Mouse (Mus musculus) MEL (cell line): ENCODE results near the gene Fbxl20.

ENCODE experiments used
- CTCF ChIP-seq, 3 experiments: IDR thresholded peaks in 2 of 3; conservative IDR thresholded peaks in 1 of 3; 2 replicates each; pipeline ENCODE4 v1.5.1; 2011 to 2012; ENCODE audit warnings: low read length in 3 of 3, low read depth in 2 of 3, mild to moderate bottlenecking in 2 of 3, improper control_type of control experiment in 1 of 3, inconsistent platforms in 1 of 3, mixed read lengths in 1 of 3, moderate library complexity in 1 of 3; ENCODE audit not compliant: control insufficient read depth in 1 of 3, insufficient read depth in 1 of 3, poor library complexity in 1 of 3, severe bottlenecking in 1 of 3
- POLR2A ChIP-seq, 2 experiments: IDR thresholded peaks; 2 replicates each; pipeline ENCODE4 v1.6.1; 2011 to 2012; ENCODE audit warnings: low read length in 2 of 2, mild to moderate bottlenecking in 2 of 2, control low read depth in 1 of 2, improper control_type of control experiment in 1 of 2, low read depth in 1 of 2, moderate library complexity in 1 of 2; ENCODE audit not compliant: control insufficient read depth in 1 of 2, insufficient read depth in 1 of 2, poor library complexity in 1 of 2

- TF ChIP-seq CTCF (IDR thresholded peaks at IDR 0.05 in 2 of 3, conservative IDR thresholded peaks at IDR 0.05 in 1 of 3; ENCODE audit: control insufficient read depth in 1 of 3, insufficient read depth in 1 of 3, low read depth in 2 of 3, low read length in 3 of 3, poor library complexity in 1 of 3, severe bottlenecking in 1 of 3) = no peak
- TF ChIP-seq POLR2A (IDR thresholded peaks at IDR 0.05; ENCODE audit: control insufficient read depth in 1 of 2, insufficient read depth in 1 of 2, low read depth in 1 of 2, low read length in 2 of 2, poor library complexity in 1 of 2) = no peak
Observed at GRCm38 (mm10) chr11:98047745-98048144, 102.5 kb downstream of the Fbxl20 start.
